14 mouse cellular contexts compared by ENCODE assay signal in the genomic region with DNA sequence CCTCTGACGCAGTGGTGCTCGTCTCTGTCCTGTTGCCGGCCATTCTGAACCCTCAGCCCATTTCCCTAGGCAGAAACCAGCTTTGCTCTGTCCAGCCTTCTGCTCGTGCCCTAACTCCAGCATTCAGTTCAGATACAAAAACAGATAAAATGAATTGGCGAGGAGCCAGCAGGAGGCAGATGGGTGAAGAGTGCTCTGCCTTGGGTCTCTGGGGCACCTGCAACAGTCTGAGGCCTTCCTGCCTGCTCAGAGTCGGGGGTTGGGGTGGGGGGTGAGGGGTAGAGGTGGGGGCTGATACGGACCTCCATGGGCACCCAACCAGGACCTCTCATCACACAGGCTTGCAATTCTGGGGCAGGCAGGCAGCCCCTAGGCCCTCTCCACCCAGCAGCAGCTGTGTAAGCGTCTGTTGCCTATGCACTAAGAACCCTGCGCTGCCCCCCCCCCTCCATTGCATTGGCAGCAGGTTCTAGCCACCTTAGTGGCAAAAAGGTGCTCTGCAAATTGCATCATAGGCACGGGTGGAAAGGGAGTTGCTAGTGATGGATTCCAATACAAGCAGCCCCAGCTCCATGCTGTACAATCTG. TPM values are rescaled to one million over a fixed set of nuclear protein-coding genes. Genes with fewer than 3 reads are reported as not detected.
A peak's percentile ranks its signal among the peaks of the same experiment; 100 is the strongest.
DNase-seq lines count a peak whose midpoint lies in the region; ATAC-seq lines count a peak whose summit lies in the region.
"Had no signal": no experiment of that assay in that cellular context is flagged by ENCODE, and none has a peak within 500 bp of the region (broad histone marks: within the 10 kb centered on the region; RNA-seq: fewer than 3 reads in every experiment).

No protein-coding gene starts in this region.

- H3K4me1 ChIP-seq in intestine, embryonic 16.5 days (ENCODE audit: control insufficient read depth, insufficient read depth, low read length), result peaks cover 19% of the 10 kb centered on the region
- H3K4me1 ChIP-seq in intestine, embryonic 15.5 days (replicated peaks), result no peaks in the 10 kb centered on the region
- peaks cover 15% of the 10 kb centered on the region for H3K4me1 ChIP-seq in neural tube, embryonic 13.5 days (replicated peaks)
- H3K4me1 ChIP-seq in neural tube, embryonic 15.5 days, result peaks cover 10% of the 10 kb centered on the region; the same call in 1 of the 2 replicates
- no peaks in the 10 kb centered on the region for H3K4me1 ChIP-seq in neural tube, embryonic 14.5 days (ENCODE audit: control insufficient read depth, insufficient read depth, low read length)

- no peak overlapping the region for H3K27ac ChIP-seq in intestine, embryonic 16.5 days (ENCODE audit: low read length)
- no peak overlapping the region for H3K27ac ChIP-seq in intestine, embryonic 15.5 days
- H3K27ac ChIP-seq in neural tube, embryonic 13.5 days (replicated peaks), result peak overlapping the region; percentile 38; the same call in 1 of the 2 replicates
- H3K27ac ChIP-seq in neural tube, embryonic 15.5 days (replicated peaks), result no peak overlapping the region
- H3K27ac ChIP-seq in neural tube, embryonic 14.5 days (ENCODE audit: low read depth, low read length), result no peak overlapping the region
- H3K27ac ChIP-seq: heart, embryonic 15.5 days; kidney, embryonic 15.5 days had no signal

- 0 out of 2 replicates have a peak overlapping the region, but pooled peaks have one; percentile 6 for H3K9ac ChIP-seq in intestine, embryonic 16.5 days (ENCODE audit: low read depth, low read length)
- H3K9ac ChIP-seq in intestine, embryonic 15.5 days, result no peak overlapping the region
- H3K9ac ChIP-seq in neural tube, embryonic 13.5 days, result peak overlapping the region; percentile 47; the same call in 1 of the 2 replicates
- H3K9ac ChIP-seq in neural tube, embryonic 15.5 days (replicated peaks), result no peak overlapping the region
- H3K9ac ChIP-seq in neural tube, embryonic 14.5 days (replicated peaks; ENCODE audit: low read depth, low read length), result no peak overlapping the region; the same call in 1 of the 2 replicates
- H3K9ac ChIP-seq: heart, embryonic 15.5 days; kidney, embryonic 15.5 days; lung, embryonic 14.5 days had no signal

- no peaks in the 10 kb centered on the region for H3K27me3 ChIP-seq in intestine, embryonic 16.5 days (replicated peaks; ENCODE audit: control insufficient read depth, insufficient read depth, low read length)
- H3K27me3 ChIP-seq in intestine, embryonic 15.5 days (replicated peaks), result no peaks in the 10 kb centered on the region
- no peaks in the 10 kb centered on the region for H3K27me3 ChIP-seq in neural tube, embryonic 13.5 days
- H3K27me3 ChIP-seq in neural tube, embryonic 15.5 days (replicated peaks), result no peaks in the 10 kb centered on the region
- H3K27me3 ChIP-seq in neural tube, embryonic 14.5 days (ENCODE audit: control insufficient read depth, insufficient read depth, low read length), result no peaks in the 10 kb centered on the region
- H3K27me3 ChIP-seq: CH12.LX; heart, embryonic 15.5 days; kidney, embryonic 15.5 days; Patski had no signal

- no peak overlapping the region for H3K4me3 ChIP-seq in intestine, embryonic 16.5 days (ENCODE audit: low read length)
- no peak overlapping the region for H3K4me3 ChIP-seq in intestine, embryonic 15.5 days (replicated peaks)
- H3K4me3 ChIP-seq in neural tube, embryonic 13.5 days, result no peak overlapping the region
- H3K4me3 ChIP-seq in neural tube, embryonic 15.5 days (replicated peaks), result no peak overlapping the region
- no peak overlapping the region for H3K4me3 ChIP-seq in neural tube, embryonic 14.5 days (ENCODE audit: low read depth, low read length)
- H3K4me3 ChIP-seq: heart, embryonic 15.5 days; kidney, embryonic 15.5 days had no signal

- peaks cover 22% of the 10 kb centered on the region for H3K36me3 ChIP-seq in intestine, embryonic 16.5 days (ENCODE audit: control insufficient read depth, insufficient read depth, low read length)
- H3K36me3 ChIP-seq in intestine, embryonic 15.5 days, result peaks cover 37% of the 10 kb centered on the region
- peaks cover 44% of the 10 kb centered on the region for H3K36me3 ChIP-seq in neural tube, embryonic 13.5 days
- peaks cover 42% of the 10 kb centered on the region for H3K36me3 ChIP-seq in neural tube, embryonic 15.5 days
- H3K36me3 ChIP-seq in neural tube, embryonic 14.5 days (ENCODE audit: control insufficient read depth, insufficient read depth, low read length), result peaks cover 9% of the 10 kb centered on the region

- H3K9me3 ChIP-seq in intestine, embryonic 16.5 days (ENCODE audit: control insufficient read depth, low read length), result no peaks in the 10 kb centered on the region
- H3K9me3 ChIP-seq in intestine, embryonic 15.5 days, result no peaks in the 10 kb centered on the region
- H3K9me3 ChIP-seq in neural tube, embryonic 13.5 days, result no peaks in the 10 kb centered on the region
- H3K9me3 ChIP-seq in neural tube, embryonic 15.5 days (replicated peaks), result no peaks in the 10 kb centered on the region
- no peaks in the 10 kb centered on the region for H3K9me3 ChIP-seq in neural tube, embryonic 14.5 days (ENCODE audit: control insufficient read depth, low read length)
- H3K9me3 ChIP-seq: heart, embryonic 15.5 days; kidney, embryonic 15.5 days had no signal

- ATAC-seq in intestine, embryonic 16.5 days, result no peak
- ATAC-seq in intestine, embryonic 15.5 days, result no peak
- ATAC-seq in neural tube, embryonic 13.5 days (ENCODE audit: low read depth), result peak; percentile 65
- ATAC-seq in neural tube, embryonic 15.5 days (ENCODE audit: low FRiP score), result no peak
- peak; percentile 57; the same call in 1 of the 2 replicates for ATAC-seq in neural tube, embryonic 14.5 days (ENCODE audit: low read depth)
- ATAC-seq: Patski had no signal

- intact Hi-C loops in left cerebral cortex, postnatal 14 days (cut with DNase I), result loop anchor here (5.0 kb wide), 1 partner anchor 376 kb away; a partner anchor contains a TSS

- 65% methylated on average over 10 of the region's 10 CpGs for WGBS in intestine, embryonic 16.5 days
- 68% methylated on average over 10 of the region's 10 CpGs for WGBS in intestine, embryonic 15.5 days
- 65% methylated on average over 10 of the region's 10 CpGs for WGBS in neural tube, embryonic 13.5 days
- WGBS in neural tube, embryonic 15.5 days, result 66% methylated on average over 10 of the region's 10 CpGs
- WGBS in neural tube, embryonic 14.5 days, result 58% methylated on average over 10 of the region's 10 CpGs

- no peak overlapping the region for H3K4me2 ChIP-seq in intestine, embryonic 16.5 days (ENCODE audit: low read depth, low read length)
- H3K4me2 ChIP-seq in intestine, embryonic 15.5 days (replicated peaks), result no peak overlapping the region
- H3K4me2 ChIP-seq in neural tube, embryonic 13.5 days, result no peak overlapping the region
- no peak overlapping the region for H3K4me2 ChIP-seq in neural tube, embryonic 15.5 days
- no peak overlapping the region for H3K4me2 ChIP-seq in neural tube, embryonic 14.5 days (ENCODE audit: low read depth, low read length)
- H3K4me2 ChIP-seq: heart, embryonic 15.5 days; kidney, embryonic 15.5 days; lung, embryonic 14.5 days had no signal

- peak; percentile 26 to 69 for DNase-seq in adrenal gland, adult (ENCODE audit: inconsistent age in 2 of 2, low spot score in 1 of 2)
- DNase-seq in adrenal gland, adult 8-10 months, result no peak
- DNase-seq in left cerebral cortex, postnatal 14 days (ENCODE audit: low spot score in 2 of 2), result no peak
- DNase-seq: lung, embryonic 14.5 days had no signal

RNA-seq across cellular contexts. Expression of a gene that starts 13.4 kb away (rescaled TPM):
- 100 to 1,000 TPM; 152 to 212 (median 184) TPM for total RNA-seq in adrenal gland, adult 8-10 months (2022)
- 46.9 and 48.9 TPM in 2 replicates for polyA plus RNA-seq in intestine, embryonic 16.5 days (2015; fragmentation: Nextera tagmentation; extraction: Ambion mirVana)
- polyA plus RNA-seq in intestine, embryonic 15.5 days (2015; fragmentation: Nextera tagmentation; extraction: Ambion mirVana), result 49.9 and 53.6 TPM in 2 replicates
- polyA plus RNA-seq in neural tube, embryonic 13.5 days (2015; fragmentation: Nextera tagmentation; extraction: Ambion mirVana), result 56.3 and 56.7 TPM in 2 replicates
- 64.1 and 66.9 TPM in 2 replicates for polyA plus RNA-seq in neural tube, embryonic 15.5 days (2015; fragmentation: Nextera tagmentation; extraction: Ambion mirVana)
- 51.7 and 53.5 TPM in 2 replicates for polyA plus RNA-seq in neural tube, embryonic 14.5 days (2014; fragmentation: Nextera tagmentation; extraction: Ambion mirVana)
- total RNA-seq in left cerebral cortex, postnatal 14 days (2021), result 10 to 100 TPM; 43.3 to 50.8 TPM

RNA-seq across cellular contexts. Expression of a gene that starts 19.5 kb away (rescaled TPM):
- 10 to 100 TPM; 14.7 to 22.5 (median 17.6) TPM for total RNA-seq in adrenal gland, adult 8-10 months (2022)
- 1.9 and 2.7 TPM in 2 replicates for polyA plus RNA-seq in intestine, embryonic 16.5 days (2015; fragmentation: Nextera tagmentation; extraction: Ambion mirVana)
- 1.9 and 2.8 TPM in 2 replicates for polyA plus RNA-seq in intestine, embryonic 15.5 days (2015; fragmentation: Nextera tagmentation; extraction: Ambion mirVana)
- 0.08 and 0.36 TPM in 2 replicates for polyA plus RNA-seq in neural tube, embryonic 13.5 days (2015; fragmentation: Nextera tagmentation; extraction: Ambion mirVana)
- 0.13 and 0.43 TPM in 2 replicates for polyA plus RNA-seq in neural tube, embryonic 15.5 days (2015; fragmentation: Nextera tagmentation; extraction: Ambion mirVana)
- 0.24 TPM in 1 of 2 replicates, not detected in the other for polyA plus RNA-seq in neural tube, embryonic 14.5 days (2014; fragmentation: Nextera tagmentation; extraction: Ambion mirVana)
- not detected for total RNA-seq in left cerebral cortex, postnatal 14 days (2021)
- total RNA-seq: left cerebral cortex, postnatal 10 days had no signal

RNA-seq across cellular contexts. Expression of a gene that starts 28.4 kb away (rescaled TPM):
- total RNA-seq in adrenal gland, adult 8-10 months (2022), result 10 to 100 TPM; 15.3 to 20.7 (median 19.6) TPM
- 47.9 and 49.2 TPM in 2 replicates for polyA plus RNA-seq in intestine, embryonic 16.5 days (2015; fragmentation: Nextera tagmentation; extraction: Ambion mirVana)
- polyA plus RNA-seq in intestine, embryonic 15.5 days (2015; fragmentation: Nextera tagmentation; extraction: Ambion mirVana), result 33.0 and 33.9 TPM in 2 replicates
- polyA plus RNA-seq in neural tube, embryonic 13.5 days (2015; fragmentation: Nextera tagmentation; extraction: Ambion mirVana), result 13.9 and 15.5 TPM in 2 replicates
- 19.1 and 21.0 TPM in 2 replicates for polyA plus RNA-seq in neural tube, embryonic 15.5 days (2015; fragmentation: Nextera tagmentation; extraction: Ambion mirVana)
- polyA plus RNA-seq in neural tube, embryonic 14.5 days (2014; fragmentation: Nextera tagmentation; extraction: Ambion mirVana), result 17.7 and 18.6 TPM in 2 replicates
- 10 to 100 TPM; 10.4 to 12.1 TPM for total RNA-seq in left cerebral cortex, postnatal 14 days (2021)

RNA-seq across cellular contexts. Expression of a gene that starts 55.3 kb away (rescaled TPM):
- 100 to 1,000 TPM; 335 to 553 (median 456) TPM for total RNA-seq in adrenal gland, adult 8-10 months (2022)
- 327 and 376 TPM in 2 replicates for polyA plus RNA-seq in intestine, embryonic 16.5 days (2015; fragmentation: Nextera tagmentation; extraction: Ambion mirVana)
- polyA plus RNA-seq in intestine, embryonic 15.5 days (2015; fragmentation: Nextera tagmentation; extraction: Ambion mirVana), result 335 and 425 TPM in 2 replicates
- 67.1 and 73.6 TPM in 2 replicates for polyA plus RNA-seq in neural tube, embryonic 13.5 days (2015; fragmentation: Nextera tagmentation; extraction: Ambion mirVana)
- polyA plus RNA-seq in neural tube, embryonic 15.5 days (2015; fragmentation: Nextera tagmentation; extraction: Ambion mirVana), result 161 and 189 TPM in 2 replicates
- 123 and 186 TPM in 2 replicates for polyA plus RNA-seq in neural tube, embryonic 14.5 days (2014; fragmentation: Nextera tagmentation; extraction: Ambion mirVana)
- 10 to 100 TPM; 66.2 to 73.0 TPM for total RNA-seq in left cerebral cortex, postnatal 14 days (2021)

Comparison
In these comparisons a context has a peak if more than half of its experiments do, and no peak if none do; other contexts are left out.
1. DNase-seq: peak in adrenal gland, adult (2 of 2); none in adrenal gland, adult 8-10 months (single experiment) and left cerebral cortex, postnatal 14 days (0 of 2).
2. ATAC-seq: peak in neural tube, embryonic 13.5 days (single experiment) and neural tube, embryonic 14.5 days (single experiment); none in intestine, embryonic 16.5 days (single experiment), intestine, embryonic 15.5 days (single experiment) and neural tube, embryonic 15.5 days (single experiment).
3. H3K9ac ChIP-seq: peak in intestine, embryonic 16.5 days (single experiment) and neural tube, embryonic 13.5 days (single experiment); none in intestine, embryonic 15.5 days (single experiment), neural tube, embryonic 15.5 days (single experiment) and neural tube, embryonic 14.5 days (single experiment).